Mouse (Mus musculus) thymus, adult 2 months (tissue): ENCODE measurements around the gene Mgat1.

ENCODE experiments used
- CTCF ChIP-seq: fragments of 200-500 bp; IDR thresholded peaks from 2 replicates; pipeline ENCODE4 v1.5.1; 2012; ENCODE audit warnings: mild to moderate bottlenecking, control low read depth, low read length, moderate library complexity, borderline replicate concordance; ENCODE audit not compliant: control insufficient read depth, poor library complexity, insufficient read depth; ENCODE audit errors: extremely low read depth
- POLR2A ChIP-seq: fragments of 200-500 bp; IDR thresholded peaks from 2 replicates; pipeline ENCODE4 v1.6.1; 2012; ENCODE audit warnings: mild to moderate bottlenecking, low read length, control low read depth, moderate library complexity; ENCODE audit not compliant: control insufficient read depth, poor library complexity, insufficient read depth; ENCODE audit errors: extremely low read depth

- TF ChIP-seq CTCF, result no peak
- TF ChIP-seq POLR2A, result no peak
Measured at GRCm38 (mm10) chr11:49240310-49240709, 3.7 kb upstream of the Mgat1 start.
